Mouse (Mus musculus) intestine, embryonic 15.5 days (tissue): ENCODE data around the gene Ubqln2. TPM values are rescaled to one million over a fixed set of nuclear protein-coding genes. Genes with fewer than 3 reads are reported as not detected.

ENCODE experiments used
- polyA plus RNA-seq: library from polyadenylated mRNA; unstranded; fragments of >200 nt; fragmentation: Nextera tagmentation; extraction: Ambion mirVana; gene quantifications from 2 replicates; pipeline ENCODE4 v1.2.1, GENCODE M21; 2015

Ubqln2 gene
- polyA plus RNA-seq, 1 experiment from 2014 or later: 19.9 TPM

Other genes starting within 250 kb of the Ubqln2 start
- gene Cypt3, start 60.4 kb downstream of the Ubqln2 start, polyA plus RNA-seq: not detected in 2 replicates
- gene Kctd12b, start 198.2 kb downstream of the Ubqln2 start, polyA plus RNA-seq: 5.0 and 5.1 TPM in 2 replicates
- gene Nbdy, start 225.4 kb downstream of the Ubqln2 start, polyA plus RNA-seq: 81.2 and 85.4 TPM in 2 replicates